Mouse (Mus musculus) kidney, adult 18-20 months (tissue): ENCODE results near the gene Col26a1.
A peak's percentile ranks its signal among the peaks of the same experiment; 100 is the strongest.

Source experiments
- DNase-seq: peaks from one replicate; pipeline ENCODE4 v3.0.0; 2021

Gene Col26a1

GRCm38 (mm10) chr5:136882788-136883439 lies at the start of gene Col26a1:
Gene Col26a1 (minus strand): TSS chr5:136883209.
- no peak for DNase-seq

- no peak for DNase-seq
Observed at GRCm38 (mm10) chr5:136931896-136932295, 48.9 kb upstream of the Col26a1 start.

DNA sequence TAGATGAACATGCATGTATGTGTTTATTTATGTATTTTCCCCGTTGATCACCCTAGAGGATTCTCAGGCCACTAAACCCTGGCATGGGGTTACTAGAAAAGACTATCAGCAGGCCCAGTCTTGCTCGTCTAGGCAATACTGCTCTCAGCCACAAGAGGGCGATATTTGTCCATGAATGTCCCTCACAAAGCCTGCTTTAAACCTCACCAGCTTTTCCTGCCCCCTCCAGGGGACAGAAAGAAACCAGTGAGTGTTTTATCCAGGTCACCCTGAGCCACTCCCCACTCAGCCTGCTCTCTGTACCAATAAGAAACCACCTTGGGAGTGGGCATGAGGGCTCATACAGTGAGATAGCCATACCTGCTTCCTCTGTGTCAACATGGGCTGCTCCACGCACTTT lies 46.1 kb upstream of the Col26a1 start:
- peak; percentile 88 for DNase-seq

GRCm38 (mm10) chr5:136923751-136924478 lies 40.9 kb upstream of the Col26a1 start:
- DNase-seq = no peak

DNA sequence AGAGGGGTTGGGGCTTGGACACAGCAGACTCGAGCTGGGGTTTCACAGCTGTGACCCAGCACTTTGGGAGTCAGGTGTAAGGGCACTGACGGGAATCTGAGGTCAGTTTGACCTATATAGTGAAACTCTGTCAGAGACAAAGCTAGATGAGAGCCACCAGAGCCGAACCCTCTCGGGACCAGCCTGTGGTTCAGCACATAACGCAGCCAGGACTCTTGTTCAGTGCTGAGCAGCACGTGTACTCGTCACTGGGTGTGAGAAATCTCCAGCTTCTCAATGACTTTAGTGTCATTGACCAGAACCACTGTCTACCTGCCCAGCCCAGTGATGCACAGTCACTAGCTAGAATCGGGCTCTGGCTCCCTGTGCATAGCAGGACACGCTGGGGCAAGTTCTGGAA lies 39.8 kb upstream of the Col26a1 start:
- DNase-seq = no peak

DNA sequence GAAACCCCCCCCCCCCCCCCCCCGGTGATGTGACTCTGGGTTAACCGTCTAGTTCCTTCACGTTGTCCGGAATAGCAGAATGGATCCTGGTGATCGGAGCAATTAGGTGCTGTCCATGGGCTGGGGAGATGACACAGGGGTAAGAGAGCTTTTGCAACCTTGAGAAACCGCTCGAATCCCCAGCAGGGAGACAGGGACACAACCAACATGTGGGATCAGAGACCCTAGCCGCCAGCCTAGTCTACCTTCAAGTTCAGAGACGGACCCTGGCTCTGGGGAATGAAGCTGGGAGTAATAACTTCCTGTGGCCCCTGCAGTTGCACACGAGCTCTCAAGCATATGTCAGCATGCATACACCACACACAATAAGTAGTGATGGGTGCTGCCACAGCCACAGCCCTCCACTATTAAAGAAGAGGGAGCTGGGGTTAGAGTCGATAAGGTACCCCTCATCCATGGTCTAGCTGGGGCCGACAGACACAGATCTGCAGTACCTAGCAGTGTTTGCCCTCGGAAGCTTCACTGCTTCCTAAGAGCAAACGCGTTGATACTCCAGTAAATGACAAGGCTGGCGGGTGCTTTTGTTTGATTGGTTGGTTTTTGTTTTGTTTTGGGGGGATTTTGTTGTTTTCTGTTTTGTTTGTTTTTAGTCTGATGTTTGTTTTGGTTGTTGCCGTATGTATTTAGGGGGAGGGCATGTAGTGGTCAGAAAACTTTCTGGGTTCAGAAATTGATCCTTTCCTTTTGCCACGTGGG lies 36.7 kb upstream of the Col26a1 start:
- DNase-seq = no peak

DNA sequence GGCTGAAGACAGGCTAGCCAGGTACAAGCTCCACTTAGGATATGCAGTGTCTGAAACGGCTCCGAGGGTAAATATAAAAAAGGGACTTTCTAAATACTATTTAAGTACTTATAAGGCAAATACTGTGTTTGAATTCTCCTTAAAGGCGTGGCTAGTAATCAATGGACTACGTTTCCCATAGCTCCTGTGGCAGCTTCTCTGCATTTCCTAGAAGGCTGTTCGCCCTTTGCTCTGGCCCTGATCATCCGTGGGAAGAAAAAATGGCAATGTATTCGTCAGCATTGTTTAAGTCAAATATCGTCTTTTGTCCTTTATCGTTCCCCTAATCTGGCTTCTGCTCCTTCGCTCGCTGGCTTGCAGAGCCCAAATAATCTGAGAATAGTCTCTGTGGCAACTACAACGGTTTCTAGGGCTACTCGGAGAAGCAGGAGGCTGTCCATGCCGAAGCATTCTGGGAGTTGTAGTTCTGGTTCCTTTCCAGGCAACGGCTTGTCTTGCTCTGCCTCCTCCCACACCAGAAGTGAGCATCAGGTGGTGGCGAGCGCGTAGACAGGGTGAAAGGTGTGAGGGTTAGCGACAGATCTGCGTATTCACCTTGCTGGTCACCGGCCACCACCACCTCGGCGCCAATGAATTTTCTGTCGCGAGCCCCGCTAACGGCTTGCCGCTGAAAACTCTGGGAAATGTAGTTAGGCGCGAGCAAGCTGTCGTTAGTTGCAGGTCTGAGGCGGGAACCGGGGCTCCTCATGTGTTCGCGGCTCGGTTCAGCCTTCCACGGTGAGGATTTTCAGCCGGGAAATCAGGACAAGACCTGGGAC lies 35.9 kb upstream of the Col26a1 start:
- peak; percentile 89 for DNase-seq

DNA sequence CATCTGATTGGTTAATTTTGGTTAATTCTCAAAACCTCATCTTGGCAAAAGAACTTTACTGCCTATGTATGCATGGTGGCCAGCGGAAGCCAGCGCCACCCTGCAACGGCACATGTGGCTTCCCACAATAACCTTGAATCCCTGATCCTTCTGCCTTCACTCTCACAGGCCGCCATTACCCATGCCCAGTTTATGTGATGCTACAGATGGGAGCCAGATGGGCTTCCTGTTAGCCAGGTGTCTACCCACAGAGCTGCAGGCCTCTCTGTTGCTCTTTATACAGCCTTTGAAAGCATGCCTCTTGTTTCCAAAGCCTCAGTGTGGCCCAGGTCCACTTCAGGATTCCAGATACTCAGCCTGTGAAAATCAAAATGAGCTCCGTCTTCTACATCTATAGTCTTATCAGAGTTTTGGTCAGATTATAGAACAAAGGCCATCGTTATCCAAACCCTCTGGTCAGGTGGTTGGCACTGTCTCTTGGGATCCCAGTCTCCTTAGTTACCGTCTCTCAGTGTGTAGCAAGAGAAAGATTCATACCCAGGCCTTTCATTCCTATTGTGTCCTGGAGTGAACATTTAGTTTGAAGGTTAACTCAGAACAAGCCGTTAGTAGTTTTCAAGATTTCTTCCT lies 34.7 kb upstream of the Col26a1 start:
- no peak for DNase-seq

DNA sequence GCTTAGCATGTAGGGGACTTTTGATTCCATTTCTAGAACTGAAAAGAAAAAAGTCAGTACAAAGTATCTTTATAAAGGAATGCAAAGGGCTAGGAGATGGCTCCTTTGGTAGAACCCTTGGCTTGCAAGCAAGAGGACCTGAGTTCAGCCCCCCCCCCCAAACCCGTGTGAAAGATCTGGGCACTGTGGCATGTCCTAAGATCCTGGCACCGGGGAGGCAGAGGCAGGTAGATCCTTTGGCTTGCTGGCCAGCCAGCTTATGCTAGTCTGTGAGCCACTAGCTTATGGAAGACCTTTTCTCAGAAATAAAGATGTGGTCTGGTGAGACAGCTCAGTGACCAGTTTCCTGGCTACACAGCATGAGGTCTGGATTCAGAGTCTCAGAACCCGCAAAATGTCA lies 31.2 kb upstream of the Col26a1 start:
- DNase-seq = no peak

- DNase-seq = peak; percentile 93
Observed at GRCm38 (mm10) chr5:136907991-136908857, 25.2 kb upstream of the Col26a1 start, which contains the start of gene Ift22. Gene Ift22 (plus strand): TSS chr5:136908150.

GRCm38 (mm10) chr5:136907587-136907986 lies 24.6 kb upstream of the Col26a1 start:
- no peak for DNase-seq

DNA sequence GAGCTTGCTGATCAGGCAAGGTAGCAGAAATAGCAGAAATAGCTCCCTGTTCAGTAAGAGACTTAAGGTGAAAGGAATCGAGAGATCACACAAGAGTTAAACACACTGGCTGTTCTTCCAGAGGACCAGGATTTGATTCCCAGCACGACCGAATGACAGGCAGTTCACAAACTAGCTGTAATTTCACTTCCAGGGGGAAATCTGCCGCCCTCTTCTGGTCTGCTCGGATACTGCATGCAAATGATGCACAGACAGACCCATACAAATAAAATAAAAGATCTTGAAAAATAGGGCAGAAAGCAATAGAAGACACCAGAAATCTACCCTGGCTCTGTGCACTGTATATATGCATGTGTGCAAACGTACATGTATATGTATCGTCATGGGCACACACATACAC lies 22.6 kb upstream of the Col26a1 start:
- peak; percentile 40 for DNase-seq

DNA sequence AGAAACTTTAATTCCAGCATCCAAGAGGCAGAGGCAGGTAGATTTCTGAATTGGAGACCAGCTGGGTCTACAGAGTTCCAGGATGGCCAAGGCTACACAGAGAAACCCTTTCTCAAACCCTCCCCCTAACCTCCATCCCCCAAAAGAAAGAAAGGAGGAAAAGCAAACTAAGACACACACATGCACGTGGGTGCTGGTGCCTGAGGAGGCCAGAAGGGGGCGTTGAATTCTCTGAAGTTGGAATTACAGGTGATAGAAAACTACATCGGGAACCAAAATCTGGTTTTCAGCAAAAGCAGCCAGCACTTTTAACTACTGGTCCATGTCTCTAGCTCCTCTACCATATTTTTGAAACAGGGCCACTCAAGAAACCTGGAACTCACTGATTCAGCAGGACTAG lies 21.6 kb upstream of the Col26a1 start:
- no peak for DNase-seq

DNA sequence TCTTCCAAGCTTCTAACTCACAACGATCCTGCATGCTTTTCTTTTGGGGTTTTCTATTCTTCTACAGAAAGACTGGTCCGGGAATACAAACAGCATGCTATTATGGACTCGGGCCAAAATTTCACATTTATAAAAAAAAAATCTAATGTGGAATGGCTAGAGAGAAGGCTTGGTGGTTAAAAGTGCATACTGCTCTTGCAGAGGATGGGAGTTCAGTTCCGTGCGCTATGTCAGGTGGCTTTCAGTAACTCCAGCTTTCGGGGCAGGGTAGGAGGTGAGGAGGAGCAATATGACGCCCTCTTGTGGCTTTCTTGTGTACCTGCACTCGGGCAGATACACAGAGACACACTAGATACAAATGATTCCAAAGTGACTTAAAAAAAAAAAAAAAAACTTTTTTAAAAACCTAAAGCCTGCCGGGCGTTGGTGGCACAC lies 12.5 kb upstream of the Col26a1 start:
- DNase-seq = no peak

- no peak for DNase-seq
Observed at GRCm38 (mm10) chr5:136894840-136895528, 12.0 kb upstream of the Col26a1 start.

DNA sequence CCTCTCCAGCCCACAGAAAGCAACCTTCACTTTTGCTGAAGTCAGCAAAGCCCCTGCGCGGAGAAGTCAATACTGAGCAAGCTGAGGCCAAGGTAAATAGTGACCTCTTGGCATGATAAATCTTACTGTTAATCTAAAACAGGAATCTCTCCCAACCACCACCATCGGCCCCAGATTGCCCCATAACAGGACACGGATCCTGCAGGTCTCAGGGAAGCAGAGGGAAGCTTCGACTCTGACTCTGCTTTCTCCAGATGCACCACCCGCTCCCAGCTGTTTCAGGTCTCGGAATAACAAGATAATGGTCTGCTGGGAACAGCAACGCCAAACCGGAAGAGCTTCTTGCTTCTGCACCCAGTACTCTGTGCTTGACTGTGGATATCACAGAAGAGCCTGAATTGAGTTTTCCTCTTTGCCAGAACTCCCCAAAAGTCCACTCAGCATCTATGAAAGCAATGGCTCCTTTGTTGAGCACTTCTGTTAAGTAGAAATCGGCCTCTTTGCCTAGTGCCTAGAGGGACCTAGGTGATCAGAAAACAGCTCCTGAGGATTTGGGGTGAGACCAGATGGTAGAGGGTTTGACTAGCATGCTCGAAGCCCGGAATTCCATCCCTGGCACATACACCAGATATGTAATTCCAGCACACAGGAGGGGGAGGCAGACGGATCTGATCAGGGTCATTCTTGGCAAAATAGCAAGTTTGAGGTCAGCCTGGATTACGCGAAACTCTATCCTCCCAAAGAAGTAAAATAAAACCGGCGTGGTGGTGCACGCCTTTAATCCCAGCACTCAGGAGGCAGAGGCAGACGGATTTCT lies 5.7 kb upstream of the Col26a1 start:
- no peak for DNase-seq

GRCm38 (mm10) chr5:136886957-136887356 lies 3.9 kb upstream of the Col26a1 start:
- DNase-seq = no peak

- DNase-seq = no peak
Observed at GRCm38 (mm10) chr5:136882055-136882787, 788 bp downstream of the Col26a1 start.

GRCm38 (mm10) chr5:136881380-136882009 lies 1.5 kb downstream of the Col26a1 start:
- DNase-seq = peak; percentile 86
